17 mouse cellular contexts compared by ENCODE assay signal in the genomic region with DNA sequence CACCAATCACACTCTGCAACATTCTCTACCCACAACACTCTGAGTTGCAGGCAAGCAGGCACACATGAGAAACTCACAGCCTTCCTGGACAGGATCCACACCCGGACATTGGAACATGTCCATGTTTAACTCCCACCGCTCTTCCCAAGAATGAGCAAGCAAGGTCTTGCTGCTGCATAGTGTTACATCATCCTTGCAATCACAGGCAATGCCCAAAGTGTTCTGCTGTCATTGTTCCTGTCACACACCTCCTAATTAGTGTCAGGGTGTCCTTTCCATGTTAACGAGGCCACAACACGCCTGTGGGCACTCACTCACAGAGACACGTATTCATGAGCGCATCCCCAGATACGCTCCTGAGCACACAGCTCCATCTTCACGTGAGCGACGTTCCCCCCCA.
DNase-seq lines count a peak whose midpoint lies in the region; ATAC-seq and TF ChIP-seq lines count a peak whose summit lies in the region.
"Had no signal": no experiment of that assay in that cellular context is flagged by ENCODE, and none has a peak within 500 bp of the region (broad histone marks: within the 10 kb centered on the region; RNA-seq: fewer than 3 reads in every experiment).

No protein-coding gene starts in this region.

- H3K27ac ChIP-seq in hindbrain, postnatal 0 days = no peak overlapping the region
- no peak overlapping the region for H3K27ac ChIP-seq in hindbrain, embryonic 12.5 days
- no peak overlapping the region for H3K27ac ChIP-seq in kidney, embryonic 16.5 days (ENCODE audit: low read length)
- no peak overlapping the region for H3K27ac ChIP-seq in forebrain, embryonic 16.5 days (ENCODE audit: low read length)
- H3K27ac ChIP-seq: hindbrain, embryonic 15.5 days; kidney, embryonic 15.5 days; limb, embryonic 15.5 days; stomach, postnatal 0 days had no signal

- H3K4me2 ChIP-seq in hindbrain, postnatal 0 days (ENCODE audit: low read depth, low read length) = no peak overlapping the region
- H3K4me2 ChIP-seq in hindbrain, embryonic 12.5 days (replicated peaks) = no peak overlapping the region
- no peak overlapping the region for H3K4me2 ChIP-seq in kidney, embryonic 16.5 days (replicated peaks; ENCODE audit: low read depth, low read length)
- H3K4me2 ChIP-seq in forebrain, embryonic 16.5 days (ENCODE audit: low read length) = no peak overlapping the region
- H3K4me2 ChIP-seq: hindbrain, embryonic 15.5 days; kidney, embryonic 15.5 days; limb, embryonic 15.5 days had no signal

- WGBS in hindbrain, postnatal 0 days = 64% methylated on average over 10 of the region's 10 CpGs
- WGBS in hindbrain, embryonic 12.5 days = 77% methylated on average over 10 of the region's 10 CpGs
- WGBS in kidney, embryonic 16.5 days = 74% methylated on average over 10 of the region's 10 CpGs
- 33% methylated on average over 10 of the region's 10 CpGs for WGBS in forebrain, embryonic 16.5 days

- no peak for TF ChIP-seq CTCF in hindbrain, postnatal 0 days (IDR thresholded peaks at IDR 0.05; ENCODE audit: low read depth)

- ATAC-seq in hindbrain, postnatal 0 days = 0 out of 2 replicates have a peak, but pooled peaks have one; percentile 47
- ATAC-seq in hindbrain, embryonic 12.5 days (ENCODE audit: low FRiP score) = no peak
- ATAC-seq in kidney, embryonic 16.5 days (ENCODE audit: low FRiP score, low TSS enrichment) = no peak
- no peak for ATAC-seq in forebrain, embryonic 16.5 days

- H3K4me1 ChIP-seq in hindbrain, postnatal 0 days (ENCODE audit: insufficient read depth, low read length) = no peaks in the 10 kb centered on the region
- H3K4me1 ChIP-seq in hindbrain, embryonic 12.5 days = no peaks in the 10 kb centered on the region
- H3K4me1 ChIP-seq in kidney, embryonic 16.5 days (ENCODE audit: insufficient read depth, low read length) = no peaks in the 10 kb centered on the region
- peaks cover 7% of the 10 kb centered on the region; the same call in 1 of the 2 replicates for H3K4me1 ChIP-seq in forebrain, embryonic 16.5 days (replicated peaks; ENCODE audit: control insufficient read depth, insufficient read depth, low read length)
- H3K4me1 ChIP-seq: kidney, embryonic 15.5 days; limb, embryonic 15.5 days had no signal

- DNase-seq in adrenal gland, postnatal 36 days = peak; percentile 30 to 37
- DNase-seq in adrenal gland, postnatal 4 days (ENCODE audit: low spot score in 2 of 2) = no peak
- DNase-seq in hindbrain, postnatal 0 days (ENCODE audit: low spot score) = peak; percentile 5
- peak; percentile 48 for DNase-seq in MN1 (ENCODE audit: low spot score)
- DNase-seq in left cerebral cortex, postnatal 36 days (ENCODE audit: low spot score in 2 of 2) = peak; percentile 55 to 59
- DNase-seq: B cell, adult 2 months; cerebellum, postnatal 25 days; gastrocnemius, postnatal 36 days; layer of hippocampus, adult 9-11 months had no signal

- intact Hi-C loops in left cerebral cortex, postnatal 36 days (cut with DNase I) = no loop called here

- no peaks in the 10 kb centered on the region for H3K36me3 ChIP-seq in hindbrain, postnatal 0 days (ENCODE audit: insufficient read depth, low read length)
- H3K36me3 ChIP-seq in hindbrain, embryonic 12.5 days = no peaks in the 10 kb centered on the region
- no peaks in the 10 kb centered on the region for H3K36me3 ChIP-seq in kidney, embryonic 16.5 days (ENCODE audit: insufficient read depth, low read length)
- H3K36me3 ChIP-seq in forebrain, embryonic 16.5 days (ENCODE audit: control insufficient read depth, insufficient read depth) = no peaks in the 10 kb centered on the region
- H3K36me3 ChIP-seq: hindbrain, embryonic 15.5 days; kidney, embryonic 15.5 days; limb, embryonic 15.5 days had no signal

- no peak overlapping the region for H3K9ac ChIP-seq in hindbrain, postnatal 0 days (replicated peaks; ENCODE audit: low read length)
- no peak overlapping the region for H3K9ac ChIP-seq in hindbrain, embryonic 12.5 days
- no peak overlapping the region for H3K9ac ChIP-seq in kidney, embryonic 16.5 days (replicated peaks; ENCODE audit: low read length)
- no peak overlapping the region for H3K9ac ChIP-seq in forebrain, embryonic 16.5 days (replicated peaks; ENCODE audit: low read depth, low read length)
- H3K9ac ChIP-seq: hindbrain, embryonic 15.5 days; kidney, embryonic 15.5 days; limb, embryonic 15.5 days had no signal

- H3K4me3 ChIP-seq in hindbrain, postnatal 0 days (ENCODE audit: low read length) = no peak overlapping the region
- H3K4me3 ChIP-seq in hindbrain, embryonic 12.5 days = no peak overlapping the region
- H3K4me3 ChIP-seq in kidney, embryonic 16.5 days (ENCODE audit: low read length) = no peak overlapping the region
- H3K4me3 ChIP-seq in forebrain, embryonic 16.5 days (replicated peaks; ENCODE audit: low read length) = no peak overlapping the region
- H3K4me3 ChIP-seq: hindbrain, embryonic 15.5 days; kidney, embryonic 15.5 days; limb, embryonic 15.5 days; megakaryocyte, embryonic 14.5 days had no signal

- H3K27me3 ChIP-seq in hindbrain, postnatal 0 days (ENCODE audit: insufficient read depth, low read length) = no peaks in the 10 kb centered on the region
- H3K27me3 ChIP-seq in hindbrain, embryonic 12.5 days = no peaks in the 10 kb centered on the region
- no peaks in the 10 kb centered on the region for H3K27me3 ChIP-seq in kidney, embryonic 16.5 days (ENCODE audit: insufficient read depth, low read length)
- no peaks in the 10 kb centered on the region for H3K27me3 ChIP-seq in forebrain, embryonic 16.5 days (replicated peaks; ENCODE audit: control insufficient read depth, insufficient read depth, low read length)
- H3K27me3 ChIP-seq: hindbrain, embryonic 15.5 days; kidney, embryonic 15.5 days; limb, embryonic 15.5 days; megakaryocyte, embryonic 14.5 days had no signal

- H3K9me3 ChIP-seq in hindbrain, postnatal 0 days (ENCODE audit: low read length) = no peaks in the 10 kb centered on the region
- no peaks in the 10 kb centered on the region; the same call in 1 of the 2 replicates for H3K9me3 ChIP-seq in hindbrain, embryonic 12.5 days (replicated peaks)
- no peaks in the 10 kb centered on the region; the same call in 1 of the 2 replicates for H3K9me3 ChIP-seq in kidney, embryonic 16.5 days (ENCODE audit: low read length)
- 0 out of 2 replicates have a peak, but pooled peaks cover 4% of the 10 kb centered on the region for H3K9me3 ChIP-seq in forebrain, embryonic 16.5 days (ENCODE audit: control insufficient read depth, low read length)
- H3K9me3 ChIP-seq: hindbrain, embryonic 15.5 days; kidney, embryonic 15.5 days; limb, embryonic 15.5 days had no signal

Comparison
In these comparisons a context has a peak if more than half of its experiments do, and no peak if none do; other contexts are left out.
1. DNase-seq: peak in adrenal gland, postnatal 36 days (2 of 2), hindbrain, postnatal 0 days (single experiment), MN1 (single experiment) and left cerebral cortex, postnatal 36 days (2 of 2); none in adrenal gland, postnatal 4 days (0 of 2).